Mouse (Mus musculus) right cerebral cortex, postnatal 14 days (tissue): ENCODE data around the gene Cyp4b1.
"Not testable (repeated sequence)": the region's sequence is repeated elsewhere in the genome, so short reads cannot be mapped to it uniquely, and the experiment has no call there.

Experiments
- DNase-seq: peaks from one replicate; pipeline ENCODE4 v3.0.0; 2022

The Cyp4b1 gene

DNA sequence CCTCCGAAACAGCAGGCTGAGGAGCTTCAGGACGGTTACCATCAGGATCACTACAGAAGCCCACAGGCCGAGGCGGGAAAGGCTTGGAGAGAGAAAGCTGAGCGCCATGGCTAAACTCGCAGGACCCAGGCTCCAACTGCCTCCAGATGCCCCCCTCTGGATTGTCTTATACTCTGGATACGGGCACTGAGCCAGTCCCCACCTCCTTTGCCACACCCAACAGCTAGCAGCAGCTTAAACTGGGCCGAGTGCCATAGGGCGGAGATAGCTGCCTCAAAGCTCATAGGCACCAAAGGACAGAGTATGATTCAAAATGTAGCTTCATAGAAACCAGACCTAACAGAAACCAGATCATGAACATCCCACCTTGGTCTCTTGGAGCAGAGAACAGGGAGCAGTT, at the start of gene Cyp4b1:
TSS of gene Cyp4b1 (minus strand) at position 144 of the 400 bp plus-strand sequence.
- DNase-seq = no peak

DNA sequence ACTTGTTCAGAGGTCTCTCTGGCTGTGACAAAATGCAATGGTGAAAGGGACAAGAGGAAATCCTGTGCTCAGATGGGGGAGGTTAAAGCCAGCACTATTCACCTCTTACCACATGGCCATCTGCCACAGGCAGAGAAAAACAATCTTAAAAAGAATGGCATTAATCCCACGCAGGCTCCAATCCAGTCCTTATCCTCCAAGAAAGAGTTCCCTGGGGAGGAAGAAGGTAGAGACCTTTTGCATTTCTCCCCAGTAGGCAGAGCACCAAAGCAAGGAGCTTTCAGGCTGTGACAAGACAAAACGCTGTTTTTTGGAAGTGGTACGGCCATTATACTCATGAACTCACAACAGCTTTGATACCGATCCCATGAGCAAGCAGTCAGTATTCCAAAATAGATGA, 38.8 kb upstream of the Cyp4b1 start:
- DNase-seq = no peak

DNA sequence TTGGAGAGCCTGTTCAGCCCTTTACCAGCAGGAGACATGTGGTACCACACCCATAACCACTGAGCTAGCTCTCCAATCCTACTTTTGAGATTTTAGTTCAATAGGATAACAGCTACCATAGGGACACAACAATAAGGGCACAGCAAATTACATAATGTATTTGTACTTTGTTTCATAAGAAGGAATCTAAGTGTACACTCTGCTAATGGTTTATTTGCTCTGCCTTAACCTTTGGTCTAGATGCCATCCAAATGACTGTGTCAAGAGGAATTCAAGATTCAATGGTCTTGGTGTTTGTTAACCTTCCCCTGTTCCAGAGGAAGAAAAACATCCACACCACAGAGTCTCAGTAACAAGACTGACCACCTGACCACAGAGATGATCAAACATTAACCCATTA, 11.7 kb upstream of the Cyp4b1 start:
- DNase-seq = no peak

DNA sequence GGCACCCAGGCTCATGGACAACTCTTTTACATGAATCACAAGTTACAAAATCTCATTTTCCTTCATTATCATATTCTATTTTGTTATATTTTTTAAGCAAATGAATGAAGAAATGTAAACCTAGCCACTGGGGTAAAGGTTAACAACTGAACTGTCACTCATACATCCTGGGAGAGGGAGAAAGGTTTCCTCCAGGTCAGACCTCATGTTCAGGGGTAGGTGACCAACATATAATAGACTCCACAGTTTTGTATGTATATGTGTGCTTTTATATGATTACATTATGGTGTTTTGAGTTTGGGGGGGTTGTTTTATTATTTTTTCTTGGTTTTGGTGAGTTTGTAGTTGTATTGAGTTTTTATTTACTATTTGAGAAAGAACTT, 10.3 kb upstream of the Cyp4b1 start:
- DNase-seq = no peak

DNA sequence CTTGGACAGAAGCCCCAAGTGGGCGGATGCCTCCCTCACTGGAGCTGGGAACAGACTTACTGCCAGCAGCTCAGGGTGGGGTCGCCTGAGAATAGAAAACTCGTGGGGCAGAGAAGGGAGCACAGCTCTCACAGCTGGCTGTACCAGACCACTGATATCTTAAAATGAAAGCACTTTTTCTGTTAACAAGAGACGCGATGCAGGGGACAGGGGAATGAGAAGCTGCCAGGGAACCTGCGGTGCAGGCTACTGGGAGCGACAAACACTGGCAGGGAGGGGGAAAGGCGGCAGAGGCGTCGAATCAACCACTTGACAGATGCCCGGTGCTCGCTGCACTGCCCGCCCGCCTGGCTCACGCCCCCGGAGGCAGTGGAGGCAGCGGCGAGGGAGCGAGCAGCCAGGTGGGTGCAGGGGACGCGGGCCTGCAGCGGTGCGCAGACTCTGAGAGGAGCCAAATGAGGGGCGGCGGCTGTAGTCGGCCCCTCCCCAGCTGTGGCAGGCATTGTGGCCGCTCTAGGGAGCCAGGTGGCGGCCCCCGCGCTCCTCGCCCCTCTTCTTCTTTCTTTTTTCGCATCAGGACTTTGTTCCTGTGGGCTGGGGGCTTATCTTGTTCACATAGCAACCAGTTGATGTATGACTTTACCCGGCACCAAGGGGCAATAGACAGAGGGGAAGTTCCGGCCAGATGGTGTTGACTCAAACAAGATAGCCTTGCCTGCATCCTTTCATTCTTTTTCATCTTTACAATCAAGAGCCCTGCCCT, 9.8 kb upstream of the Cyp4b1 start:
- peak; percentile 33 for DNase-seq

DNA sequence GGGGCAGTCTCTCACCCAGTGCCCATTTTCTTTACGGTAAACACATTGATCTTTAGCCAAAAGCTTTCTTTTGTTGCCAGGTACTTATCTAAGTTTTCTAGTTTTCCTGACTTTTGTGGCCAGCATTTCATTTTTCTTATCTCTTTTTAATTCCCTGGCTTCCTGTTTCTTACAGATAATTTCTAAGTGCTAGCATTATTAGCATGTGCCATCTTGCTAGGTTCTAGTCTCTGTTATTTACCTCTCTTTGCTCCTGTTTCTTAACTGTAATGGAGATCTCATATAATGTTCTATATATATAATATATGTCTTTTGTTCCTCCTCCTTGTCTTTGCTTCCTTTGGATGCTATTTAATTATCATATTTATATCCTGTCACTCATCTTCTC, 9.0 kb upstream of the Cyp4b1 start:
- not testable (repeated sequence) for DNase-seq

DNA sequence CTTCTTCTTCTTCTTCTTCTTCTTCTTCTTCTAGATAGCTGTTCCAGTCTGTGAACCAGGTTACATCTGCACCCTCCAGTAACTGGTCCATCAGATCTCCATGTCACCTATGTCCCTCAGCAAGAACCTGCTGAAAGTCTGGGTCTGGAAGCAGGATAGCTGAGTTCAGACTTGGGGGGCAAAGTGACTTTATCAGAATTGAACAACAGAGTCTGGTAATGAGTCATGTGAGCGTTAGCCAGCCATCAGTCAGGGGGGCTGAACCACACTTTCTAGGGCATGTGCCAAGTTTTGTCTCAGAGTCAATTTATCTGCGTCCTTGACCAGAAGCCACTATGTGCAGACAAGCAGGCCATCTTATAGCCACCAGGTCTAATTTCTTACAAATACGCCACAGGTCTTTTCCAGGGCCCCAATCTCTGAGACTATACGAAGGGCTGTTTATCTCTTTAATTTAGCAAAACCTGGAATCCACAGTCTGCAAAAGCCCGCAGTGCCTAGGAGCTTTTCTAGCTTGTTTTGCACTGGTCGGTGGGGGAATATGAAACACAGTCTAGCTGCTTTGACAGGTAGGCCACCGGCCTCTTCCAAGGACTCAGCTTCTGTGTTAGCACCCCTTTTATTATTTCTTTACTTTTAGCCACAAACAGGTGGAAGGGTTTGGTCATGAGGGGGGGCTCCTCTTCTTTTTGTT, 8.5 kb upstream of the Cyp4b1 start:
- DNase-seq = not testable (repeated sequence)

DNA sequence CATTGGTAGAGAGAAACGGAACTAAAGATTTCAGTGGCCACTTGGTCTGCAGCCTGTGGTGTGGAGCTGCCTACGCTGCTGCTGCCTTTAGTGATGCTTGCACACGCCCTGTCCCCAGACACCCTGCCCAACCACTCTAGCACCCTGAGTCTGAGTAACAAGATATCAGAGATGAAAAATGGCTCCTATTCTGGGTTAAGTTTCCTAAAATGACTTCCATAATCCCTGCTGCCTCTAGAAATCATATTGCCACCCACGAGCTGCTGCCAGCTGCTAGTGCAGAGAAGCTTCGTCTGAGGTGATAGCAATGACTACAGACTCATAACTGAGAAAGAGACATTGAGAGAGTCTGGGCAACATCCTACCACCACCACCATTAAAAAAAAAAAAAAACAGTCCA, 3.3 kb upstream of the Cyp4b1 start:
- DNase-seq = no peak

DNA sequence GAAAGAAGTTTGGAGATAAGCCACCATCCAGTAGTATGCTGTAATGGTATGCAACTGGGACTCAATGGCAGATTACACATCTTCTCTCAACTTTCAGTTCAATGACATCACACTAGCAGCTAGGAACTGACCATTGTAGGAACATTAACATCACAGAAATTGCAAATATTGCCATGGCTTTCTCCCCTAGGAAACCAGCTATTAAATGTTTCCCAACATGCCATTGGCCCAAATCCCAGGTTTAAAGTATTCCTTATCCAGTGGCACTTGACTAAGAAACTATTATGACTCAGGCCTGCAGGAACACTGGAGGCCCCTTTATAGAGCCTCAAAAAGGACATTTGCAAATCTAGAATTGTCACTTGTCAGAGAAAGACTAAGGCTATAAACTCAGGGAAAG, 1.8 kb upstream of the Cyp4b1 start:
- no peak for DNase-seq

DNA sequence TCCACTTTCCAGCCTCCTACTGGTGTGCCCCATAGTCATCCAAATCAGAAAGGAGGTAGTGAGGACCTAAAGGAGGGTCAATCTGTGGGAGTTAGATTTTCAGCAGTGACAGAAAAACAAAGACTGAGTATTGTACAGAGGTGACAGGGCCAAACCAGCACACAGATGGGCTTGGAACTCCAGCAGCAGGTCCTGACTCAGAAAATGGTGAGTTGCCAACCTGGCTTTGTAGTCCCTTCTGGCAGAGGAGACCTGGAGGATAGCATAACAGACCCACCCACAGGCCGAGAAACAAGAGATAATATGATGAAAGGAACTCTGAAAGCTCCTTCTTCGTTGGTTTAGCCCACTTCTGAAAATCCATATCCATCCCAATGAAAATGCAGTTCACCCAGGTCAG, 1.2 kb upstream of the Cyp4b1 start:
- no peak for DNase-seq

DNA sequence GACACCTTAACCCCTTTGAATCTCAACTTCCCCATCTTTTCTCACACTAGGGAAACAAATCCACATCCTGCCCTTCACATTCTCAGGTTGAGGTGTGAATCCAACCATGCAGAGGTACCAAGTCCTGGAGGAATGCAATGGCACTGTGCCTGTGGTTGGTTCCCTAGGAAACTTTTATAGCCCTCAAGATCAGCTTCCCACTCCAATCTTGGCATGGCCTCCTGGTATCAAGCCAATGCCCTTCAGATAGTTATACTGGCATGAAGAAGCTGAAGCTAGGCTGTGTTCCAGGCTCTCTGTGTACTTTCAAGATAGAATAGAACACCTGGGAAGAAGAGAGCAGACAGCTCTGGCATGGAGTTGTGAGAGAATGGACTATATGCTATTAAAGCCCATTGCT, 2.2 kb downstream of the Cyp4b1 start:
- no peak for DNase-seq

DNA sequence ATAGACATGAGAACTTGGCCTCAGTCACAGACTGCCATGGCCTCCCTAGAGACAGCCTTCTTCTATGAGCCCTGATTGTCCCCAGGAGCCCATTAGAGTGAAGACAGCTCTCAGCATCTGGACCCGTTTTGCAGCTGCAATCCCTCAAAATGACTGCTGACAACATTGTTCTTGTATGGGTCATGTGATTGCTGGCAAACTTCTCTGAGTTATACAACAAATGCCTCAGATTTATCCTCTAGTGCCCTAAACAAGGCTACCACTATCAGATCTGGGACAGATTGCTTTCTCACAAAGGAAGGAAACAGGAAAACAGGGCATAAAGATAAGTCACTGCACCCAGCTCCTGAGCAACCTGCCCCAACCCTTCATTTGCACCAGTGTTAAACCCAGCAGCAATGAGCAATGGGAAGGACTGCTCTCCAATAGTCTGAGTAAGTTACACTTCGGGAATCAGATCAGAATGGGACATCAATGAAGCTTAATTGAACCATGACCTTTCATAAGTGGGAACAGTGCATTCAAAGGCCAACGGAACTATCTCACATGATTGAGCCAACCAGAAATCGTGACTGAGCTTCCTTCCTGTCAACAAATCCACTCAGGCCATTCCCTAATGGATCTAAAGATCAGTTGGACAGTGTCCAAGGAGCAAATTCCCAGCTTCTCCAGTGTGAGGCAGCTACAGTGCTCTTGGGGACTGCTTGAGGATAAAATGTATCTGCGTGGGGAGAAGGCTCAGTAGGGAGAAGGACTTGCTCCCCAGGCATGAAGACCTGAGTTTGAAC, 4.4 kb downstream of the Cyp4b1 start:
- DNase-seq = no peak

DNA sequence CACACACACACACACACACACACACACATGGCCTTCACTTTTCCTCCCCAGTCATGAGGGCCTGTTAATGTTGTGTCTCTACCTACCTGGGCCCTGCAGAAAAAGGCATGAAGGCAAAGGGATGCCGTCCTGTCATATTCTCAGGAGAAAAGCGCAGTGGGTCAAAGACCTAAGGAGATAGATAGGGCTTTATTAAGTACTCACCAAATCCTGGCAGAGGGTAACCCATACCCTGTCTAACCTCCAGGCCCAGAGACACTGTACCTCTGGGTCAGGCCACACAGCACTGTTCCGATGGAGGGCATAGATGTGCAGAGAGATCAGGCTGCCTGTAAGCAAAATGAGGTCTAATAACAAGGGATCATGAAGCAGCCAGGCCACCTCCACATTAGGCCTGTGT, 22.0 kb downstream of the Cyp4b1 start:
- not testable (repeated sequence) for DNase-seq

DNA sequence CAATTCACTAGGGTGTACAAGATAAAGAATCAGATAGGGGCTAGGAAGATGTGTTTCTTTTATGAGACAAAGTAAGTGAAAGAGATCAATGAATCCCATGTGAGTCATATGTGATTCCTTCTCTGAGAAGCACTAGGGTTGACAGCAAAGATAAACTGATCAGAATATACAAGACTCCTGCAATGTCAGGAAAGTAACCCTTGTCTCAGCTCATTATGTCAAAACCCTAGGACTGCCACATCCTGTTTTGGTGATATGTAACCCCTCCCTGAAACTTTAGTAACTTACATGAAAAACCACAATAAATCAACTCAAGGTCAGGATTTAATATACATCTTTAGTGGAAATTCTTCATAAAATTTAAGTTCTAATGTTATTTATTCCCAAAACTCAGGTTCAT, 33.5 kb downstream of the Cyp4b1 start:
- DNase-seq = no peak

DNA sequence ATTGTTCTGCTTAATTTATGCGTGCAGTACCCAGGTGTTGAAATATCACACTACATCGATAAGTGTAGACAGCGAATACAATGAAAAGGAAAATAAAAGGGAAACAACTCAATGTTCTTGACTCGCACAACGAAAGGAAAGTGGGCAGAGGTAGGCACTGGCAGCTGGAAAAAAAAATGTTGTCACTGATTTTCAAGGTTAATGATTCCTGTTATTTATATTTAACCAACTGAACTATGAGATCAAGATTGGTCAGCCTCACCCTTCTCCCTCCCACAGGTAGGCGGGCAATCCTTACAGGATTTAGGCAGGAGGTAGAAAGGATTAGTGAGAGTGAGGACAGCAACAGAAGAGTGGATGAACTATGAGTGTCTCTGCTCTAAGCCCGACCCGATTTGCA, 46.9 kb downstream of the Cyp4b1 start, which contains the start of gene Cyp4a32:
TSS of gene Cyp4a32 (plus strand) at position 359 of the 400 bp plus-strand sequence.
- DNase-seq = not testable (repeated sequence)

DNA sequence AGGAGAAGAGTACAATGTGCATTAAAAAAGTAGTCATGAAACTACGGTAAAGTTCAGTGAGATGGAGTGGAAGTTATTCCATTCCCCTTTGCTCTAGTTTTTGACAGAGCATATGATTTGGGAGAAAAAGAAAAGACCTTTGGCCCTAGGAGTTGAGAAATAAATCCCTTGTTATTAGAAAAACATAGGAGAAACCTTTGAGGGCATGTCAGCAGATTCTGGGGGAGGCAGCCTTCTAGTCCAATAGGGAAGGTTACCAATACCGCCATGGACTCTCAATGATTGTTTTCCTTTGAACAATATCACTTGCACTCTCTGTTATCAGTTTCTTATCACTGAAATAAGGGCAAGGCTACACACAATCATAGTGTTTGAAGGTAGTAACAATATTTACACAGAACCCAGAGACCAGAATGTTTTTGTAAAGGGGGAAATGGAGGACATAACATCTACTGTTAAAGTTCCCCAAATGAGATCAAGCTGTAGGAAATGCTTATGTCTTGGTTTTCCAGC, 50.6 kb downstream of the Cyp4b1 start:
- DNase-seq = no peak

DNA sequence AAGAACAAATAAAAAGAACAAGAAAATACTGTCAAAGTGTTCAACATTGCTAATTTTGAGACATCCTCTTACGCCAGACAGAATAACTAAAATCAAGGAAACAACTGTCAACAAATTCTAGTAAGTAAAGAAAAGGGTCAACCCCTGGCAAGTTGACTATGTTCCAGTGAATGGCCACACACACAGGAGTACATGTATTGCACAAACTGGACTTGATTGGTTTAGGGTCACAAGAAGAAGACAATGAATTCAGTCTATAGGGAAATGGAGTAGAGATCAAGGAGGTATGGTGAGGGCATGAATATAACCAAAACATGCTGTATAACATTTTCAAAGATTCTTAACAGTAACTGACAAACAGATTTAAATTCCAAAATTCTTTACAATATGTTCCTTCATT, 51.2 kb downstream of the Cyp4b1 start:
- no peak for DNase-seq

DNA sequence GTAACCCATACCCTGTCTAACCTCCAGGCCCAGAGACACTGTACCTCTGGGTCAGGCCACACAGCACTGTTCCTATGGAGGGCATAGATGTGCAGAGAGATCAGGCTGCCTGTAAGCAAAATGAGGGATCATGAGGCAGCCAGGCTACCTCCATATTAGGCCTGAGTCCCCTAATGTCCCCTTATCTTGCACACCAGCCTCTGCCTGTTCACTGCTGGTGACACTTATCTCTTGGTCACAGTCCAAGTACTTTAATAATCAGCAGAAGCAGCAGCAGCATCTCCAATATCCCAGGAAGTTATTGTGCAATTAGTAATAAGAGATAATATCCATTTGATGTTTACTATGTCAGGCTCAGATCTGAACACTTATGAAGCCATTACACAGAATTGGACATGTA, 64.5 kb downstream of the Cyp4b1 start:
- DNase-seq = no peak

DNA sequence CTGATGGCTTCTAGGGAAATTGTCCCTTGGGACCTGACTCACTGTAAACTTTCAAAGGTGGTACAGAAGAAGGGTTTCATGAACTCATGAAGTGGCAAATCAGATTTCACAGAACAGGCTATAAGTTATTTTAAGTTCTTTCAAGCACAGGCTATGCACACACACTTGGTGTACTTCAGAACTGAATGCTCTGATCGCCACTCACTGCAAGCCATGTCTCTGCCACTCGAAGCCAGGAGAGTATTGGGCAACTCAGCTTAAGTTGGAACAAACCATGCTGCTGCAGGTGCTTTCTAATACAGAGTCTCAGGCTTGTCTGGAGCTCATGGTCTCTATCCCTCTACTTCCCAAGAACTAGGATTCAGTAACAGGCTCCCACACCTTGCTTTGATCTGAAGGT, 71.7 kb downstream of the Cyp4b1 start:
- DNase-seq = no peak

DNA sequence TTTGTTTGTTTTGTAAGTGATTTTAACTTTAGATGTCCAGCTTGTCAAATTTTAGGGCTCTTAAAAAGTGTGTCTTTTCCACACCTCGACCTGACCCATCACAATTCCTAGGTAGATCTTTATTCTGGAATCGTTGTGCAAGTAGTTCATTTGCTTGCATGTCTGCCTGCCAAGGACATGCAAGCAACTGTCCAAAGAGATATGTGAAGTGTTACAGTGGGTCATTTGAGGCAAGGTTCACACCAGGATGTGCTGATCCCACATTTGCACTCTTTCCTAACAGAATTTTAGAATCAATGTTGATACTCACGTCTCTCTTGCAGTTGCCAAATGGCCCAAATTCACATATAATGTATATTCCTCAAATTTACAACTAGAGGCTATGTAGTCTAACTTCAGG, 72.3 kb downstream of the Cyp4b1 start:
- DNase-seq = no peak
